Mouse (Mus musculus): ENCODE data around the gene Mboat2. TPM values are rescaled to one million over a fixed set of nuclear protein-coding genes. Genes with fewer than 3 reads are reported as not detected.

Mboat2 gene
- polyA plus RNA-seq, 1 experiment from 2014 or later, result 79.2 TPM

DNA sequence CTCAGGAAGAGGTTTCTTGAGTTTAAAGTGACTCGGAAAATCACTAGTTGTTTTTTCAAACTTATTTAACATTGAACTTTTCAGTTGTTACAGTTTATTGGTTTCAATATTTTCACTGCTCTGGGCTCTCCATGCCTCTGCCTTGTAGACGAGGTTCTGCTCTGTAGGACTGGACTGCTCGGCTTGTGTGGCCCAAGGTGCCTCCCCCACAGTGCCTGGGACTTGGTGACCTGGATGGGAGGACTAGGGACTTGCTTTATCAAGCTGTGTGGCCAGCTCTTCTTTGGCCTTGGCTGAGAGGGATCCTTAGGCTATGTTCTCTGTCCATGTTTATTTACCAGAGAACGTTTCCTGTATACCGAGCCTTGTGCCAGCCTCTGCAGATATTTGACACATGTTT lies 17.4 kb downstream of the Mboat2 start:
- no peak overlapping the region for H3K4me2 ChIP-seq (replicated peaks)
- H3K9ac ChIP-seq, result no peak overlapping the region
- no peaks in the 10 kb centered on the region for H3K36me3 ChIP-seq (replicated peaks; ENCODE audit: control insufficient read depth, insufficient read depth)
- H3K27ac ChIP-seq, result no peak overlapping the region
- H3K4me1 ChIP-seq (replicated peaks; ENCODE audit: control insufficient read depth, insufficient read depth, low read length), result peaks cover 10% of the 10 kb centered on the region; the same call in 1 of the 2 replicates
- no peak overlapping the region for H3K4me3 ChIP-seq (replicated peaks; ENCODE audit: low read length)
- 89% methylated on average over 5 of the region's 5 CpGs for WGBS
- DNase-seq (ENCODE audit: low spot score) (no peak), ATAC-seq (ENCODE audit: low FRiP score) (no peak)
- H3K27me3 ChIP-seq (ENCODE audit: control insufficient read depth, insufficient read depth, low read length), result no peaks in the 10 kb centered on the region
- no peaks in the 10 kb centered on the region for H3K9me3 ChIP-seq (ENCODE audit: control insufficient read depth, low read length)

- Histone ChIP-seq H3K4me3 (replicated peaks; ENCODE audit: low read length) (no peak overlapping the region), H3K36me3 (replicated peaks; ENCODE audit: control insufficient read depth, insufficient read depth) (no peaks in the 10 kb centered on the region), H3K4me2 (replicated peaks) (no peak overlapping the region), H3K27me3 (ENCODE audit: control insufficient read depth, insufficient read depth, low read length) (no peaks in the 10 kb centered on the region), H3K9ac (no peak overlapping the region), H3K4me1 (replicated peaks; ENCODE audit: control insufficient read depth, insufficient read depth, low read length) (no peaks in the 10 kb centered on the region; the same call in 1 of the 2 replicates), H3K9me3 (ENCODE audit: control insufficient read depth, low read length) (no peaks in the 10 kb centered on the region), H3K27ac (no peak overlapping the region)
- no peak for DNase-seq (ENCODE audit: low spot score)
- 91% methylated on average over 5 of the region's 5 CpGs for WGBS
- no peak for ATAC-seq (ENCODE audit: low FRiP score)
These were observed 26.7 kb downstream of the Mboat2 start for GRCm38 (mm10) chr12:24857354-24857753.

DNA sequence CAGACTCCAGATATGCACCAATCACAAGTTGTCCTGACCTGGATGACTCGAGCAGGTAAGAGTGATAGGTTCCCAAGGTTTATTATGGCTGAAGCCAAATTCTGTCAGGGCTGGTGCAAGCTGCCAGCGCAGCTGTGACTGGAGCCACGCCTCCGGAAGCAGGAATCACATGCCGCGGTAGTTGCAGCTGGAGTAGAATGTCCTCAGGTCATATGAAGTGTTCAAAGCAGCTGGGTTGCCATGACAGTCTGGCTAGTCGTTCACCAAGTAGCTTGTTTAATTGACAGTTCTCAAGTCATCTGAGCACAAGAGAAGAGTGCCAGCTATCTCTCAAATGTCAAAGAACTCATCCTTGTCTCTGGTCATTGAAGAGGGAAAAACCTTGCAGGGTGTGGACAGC lies 28.7 kb downstream of the Mboat2 start:
- DNase-seq (ENCODE audit: low spot score) (no peak), ATAC-seq (ENCODE audit: low FRiP score) (no peak)
- Histone ChIP-seq H3K27ac (no peak overlapping the region), H3K36me3 (replicated peaks; ENCODE audit: control insufficient read depth, insufficient read depth) (no peaks in the 10 kb centered on the region), H3K4me1 (replicated peaks; ENCODE audit: control insufficient read depth, insufficient read depth, low read length) (peaks cover 6% of the 10 kb centered on the region; the same call in 1 of the 2 replicates), H3K27me3 (ENCODE audit: control insufficient read depth, insufficient read depth, low read length) (no peaks in the 10 kb centered on the region), H3K4me3 (replicated peaks; ENCODE audit: low read length) (no peak overlapping the region), H3K4me2 (replicated peaks) (no peak overlapping the region), H3K9me3 (ENCODE audit: control insufficient read depth, low read length) (no peaks in the 10 kb centered on the region), H3K9ac (no peak overlapping the region)
- 69% methylated on average over 7 of the region's 7 CpGs for WGBS

DNA sequence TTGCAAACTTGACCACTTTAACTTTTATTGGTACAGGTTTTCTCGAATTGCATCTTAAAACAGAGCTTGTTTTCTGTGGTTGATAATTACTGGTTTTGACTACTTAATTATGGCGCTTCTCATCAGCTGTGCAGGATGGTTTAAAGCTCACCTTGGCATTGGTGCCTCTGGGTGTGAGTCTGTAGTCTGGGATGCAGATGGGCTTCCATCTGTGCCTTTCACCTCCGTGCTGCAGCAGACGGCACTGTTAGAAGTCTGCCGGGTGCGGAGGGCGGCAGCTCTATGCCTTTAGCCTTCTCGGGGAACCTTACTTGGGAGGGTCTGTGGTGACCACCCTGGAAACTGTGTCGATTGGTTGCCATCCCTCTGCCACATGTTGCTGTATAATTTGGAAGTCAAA lies 29.8 kb downstream of the Mboat2 start:
- DNase-seq (ENCODE audit: low spot score), result no peak
- no peak overlapping the region for H3K4me2 ChIP-seq (replicated peaks)
- WGBS, result 86% methylated on average over 9 of the region's 9 CpGs
- H3K27ac ChIP-seq, result no peak overlapping the region
- H3K27me3 ChIP-seq (ENCODE audit: control insufficient read depth, insufficient read depth, low read length), result no peaks in the 10 kb centered on the region
- no peak for ATAC-seq (ENCODE audit: low FRiP score)
- H3K36me3 ChIP-seq (replicated peaks; ENCODE audit: control insufficient read depth, insufficient read depth), result no peaks in the 10 kb centered on the region
- H3K4me3 ChIP-seq (replicated peaks; ENCODE audit: low read length), result no peak overlapping the region
- H3K9ac ChIP-seq, result no peak overlapping the region
- H3K9me3 ChIP-seq (ENCODE audit: control insufficient read depth, low read length), result no peaks in the 10 kb centered on the region
- peaks cover 15% of the 10 kb centered on the region; the same call in 1 of the 2 replicates for H3K4me1 ChIP-seq (replicated peaks; ENCODE audit: control insufficient read depth, insufficient read depth, low read length)

DNA sequence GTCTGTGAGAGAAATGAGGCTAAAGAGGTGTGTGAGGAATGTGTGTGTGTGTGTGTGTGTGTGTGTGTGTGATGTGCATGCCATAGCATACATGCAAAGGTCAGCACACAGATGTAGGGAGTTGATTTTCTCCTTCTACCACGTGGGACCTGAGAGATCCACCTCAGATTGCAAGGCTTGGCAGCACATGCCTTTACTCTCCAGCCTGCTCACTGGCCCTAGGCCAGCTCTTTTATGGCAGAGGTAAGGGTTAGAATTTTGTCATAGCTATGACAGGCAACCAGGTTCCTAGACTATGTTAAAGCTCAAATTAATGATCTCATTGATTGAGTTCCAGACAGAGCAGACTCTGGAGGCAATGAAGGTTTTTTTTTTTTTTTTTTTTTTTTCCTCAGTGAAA lies 33.1 kb downstream of the Mboat2 start:
- Histone ChIP-seq H3K4me1 (replicated peaks; ENCODE audit: control insufficient read depth, insufficient read depth, low read length) (peaks cover 15% of the 10 kb centered on the region; the same call in 1 of the 2 replicates), H3K9me3 (ENCODE audit: control insufficient read depth, low read length) (no peaks in the 10 kb centered on the region), H3K27ac (no peak overlapping the region), H3K36me3 (replicated peaks; ENCODE audit: control insufficient read depth, insufficient read depth) (no peaks in the 10 kb centered on the region), H3K9ac (no peak overlapping the region), H3K27me3 (ENCODE audit: control insufficient read depth, insufficient read depth, low read length) (no peaks in the 10 kb centered on the region), H3K4me2 (replicated peaks) (no peak overlapping the region), H3K4me3 (replicated peaks; ENCODE audit: low read length) (no peak overlapping the region)
- DNase-seq (ENCODE audit: low spot score), result no peak
- ATAC-seq (ENCODE audit: low FRiP score), result 0 out of 2 replicates have a peak, but pooled peaks have one; percentile 51
- 63% methylated on average over 1 of the region's 1 CpGs for WGBS

- Histone ChIP-seq H3K36me3 (replicated peaks; ENCODE audit: control insufficient read depth, insufficient read depth) (no peaks in the 10 kb centered on the region), H3K4me2 (replicated peaks) (no peak overlapping the region), H3K9ac (no peak overlapping the region), H3K4me1 (replicated peaks; ENCODE audit: control insufficient read depth, insufficient read depth, low read length) (peaks cover 24% of the 10 kb centered on the region; the same call in 1 of the 2 replicates), H3K27ac (no peak overlapping the region), H3K9me3 (ENCODE audit: control insufficient read depth, low read length) (no peaks in the 10 kb centered on the region), H3K27me3 (ENCODE audit: control insufficient read depth, insufficient read depth, low read length) (no peaks in the 10 kb centered on the region), H3K4me3 (replicated peaks; ENCODE audit: low read length) (no peak overlapping the region)
- no peak for ATAC-seq (ENCODE audit: low FRiP score)
- 85% methylated on average over 6 of the region's 6 CpGs for WGBS
- DNase-seq (ENCODE audit: low spot score), result no peak
These were observed 36.0 kb downstream of the Mboat2 start for GRCm38 (mm10) chr12:24866645-24867044.

DNA sequence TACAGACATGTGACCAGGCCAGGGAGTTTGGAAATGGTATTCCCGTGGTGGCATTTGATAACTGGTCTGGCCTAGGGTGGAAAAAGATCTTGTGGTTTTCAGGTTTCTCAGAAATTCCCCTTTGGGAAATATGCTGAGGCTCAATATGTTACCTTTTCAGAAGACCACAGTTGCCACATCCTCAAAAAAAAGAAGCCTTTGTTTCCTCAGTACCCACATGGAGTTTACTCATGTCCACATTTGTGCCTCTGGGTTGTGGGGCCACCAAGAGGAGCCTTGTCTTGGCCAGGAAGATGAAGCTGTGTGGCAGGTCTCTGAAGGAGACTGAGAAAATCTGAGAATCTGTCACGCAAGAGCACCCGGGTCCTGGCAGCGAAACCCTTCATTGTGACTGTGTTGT lies 38.0 kb downstream of the Mboat2 start:
- Histone ChIP-seq H3K4me3 (replicated peaks; ENCODE audit: low read length) (no peak overlapping the region), H3K4me1 (replicated peaks; ENCODE audit: control insufficient read depth, insufficient read depth, low read length) (peaks cover 20% of the 10 kb centered on the region; the same call in 1 of the 2 replicates), H3K4me2 (replicated peaks) (no peak overlapping the region), H3K27ac (no peak overlapping the region), H3K27me3 (ENCODE audit: control insufficient read depth, insufficient read depth, low read length) (no peaks in the 10 kb centered on the region), H3K9ac (no peak overlapping the region), H3K36me3 (replicated peaks; ENCODE audit: control insufficient read depth, insufficient read depth) (no peaks in the 10 kb centered on the region), H3K9me3 (ENCODE audit: control insufficient read depth, low read length) (no peaks in the 10 kb centered on the region)
- DNase-seq (ENCODE audit: low spot score) (no peak), ATAC-seq (ENCODE audit: low FRiP score) (no peak)
- WGBS, result 91% methylated on average over 4 of the region's 4 CpGs

GRCm38 (mm10) chr12:24869231-24869630 lies 38.6 kb downstream of the Mboat2 start:
- no peaks in the 10 kb centered on the region for H3K9me3 ChIP-seq (ENCODE audit: control insufficient read depth, low read length)
- no peak for DNase-seq (ENCODE audit: low spot score)
- no peak overlapping the region for H3K27ac ChIP-seq
- no peaks in the 10 kb centered on the region for H3K36me3 ChIP-seq (replicated peaks; ENCODE audit: control insufficient read depth, insufficient read depth)
- H3K9ac ChIP-seq, result no peak overlapping the region
- no peak for ATAC-seq (ENCODE audit: low FRiP score)
- H3K27me3 ChIP-seq (ENCODE audit: control insufficient read depth, insufficient read depth, low read length), result no peaks in the 10 kb centered on the region
- peaks cover 19% of the 10 kb centered on the region; the same call in 1 of the 2 replicates for H3K4me1 ChIP-seq (replicated peaks; ENCODE audit: control insufficient read depth, insufficient read depth, low read length)
- 91% methylated on average over 5 of the region's 5 CpGs for WGBS
- H3K4me2 ChIP-seq (replicated peaks), result no peak overlapping the region
- no peak overlapping the region for H3K4me3 ChIP-seq (replicated peaks; ENCODE audit: low read length)

DNA sequence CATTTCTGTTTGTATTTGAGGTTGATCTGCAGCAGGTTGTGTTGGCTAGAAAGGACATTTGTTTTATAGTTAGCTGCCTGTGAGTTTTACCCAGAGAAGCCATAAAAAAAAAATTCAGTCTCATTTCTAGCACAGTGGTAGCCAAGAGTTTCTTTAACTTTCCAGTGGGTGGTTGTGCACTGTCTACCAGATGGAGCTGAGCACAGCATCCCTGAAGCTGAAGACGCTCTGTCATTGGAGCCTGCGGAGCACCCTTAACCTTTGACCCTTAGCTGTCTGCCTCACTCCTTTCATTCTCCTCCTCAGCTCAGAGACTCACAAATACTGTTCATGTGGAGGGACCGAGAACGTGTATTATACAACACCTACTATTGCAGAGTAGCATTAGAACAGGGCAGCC lies 40.2 kb downstream of the Mboat2 start:
- Histone ChIP-seq H3K27me3 (ENCODE audit: control insufficient read depth, insufficient read depth, low read length) (no peaks in the 10 kb centered on the region), H3K9me3 (ENCODE audit: control insufficient read depth, low read length) (no peaks in the 10 kb centered on the region), H3K4me2 (replicated peaks) (no peak overlapping the region), H3K27ac (no peak overlapping the region), H3K4me1 (replicated peaks; ENCODE audit: control insufficient read depth, insufficient read depth, low read length) (0 out of 2 replicates have a peak, but pooled peaks cover 9% of the 10 kb centered on the region), H3K4me3 (replicated peaks; ENCODE audit: low read length) (no peak overlapping the region), H3K36me3 (replicated peaks; ENCODE audit: control insufficient read depth, insufficient read depth) (no peaks in the 10 kb centered on the region), H3K9ac (no peak overlapping the region)
- WGBS, result 38% methylated on average over 4 of the region's 4 CpGs
- no peak for ATAC-seq (ENCODE audit: low FRiP score)
- DNase-seq (ENCODE audit: low spot score), result no peak

DNA sequence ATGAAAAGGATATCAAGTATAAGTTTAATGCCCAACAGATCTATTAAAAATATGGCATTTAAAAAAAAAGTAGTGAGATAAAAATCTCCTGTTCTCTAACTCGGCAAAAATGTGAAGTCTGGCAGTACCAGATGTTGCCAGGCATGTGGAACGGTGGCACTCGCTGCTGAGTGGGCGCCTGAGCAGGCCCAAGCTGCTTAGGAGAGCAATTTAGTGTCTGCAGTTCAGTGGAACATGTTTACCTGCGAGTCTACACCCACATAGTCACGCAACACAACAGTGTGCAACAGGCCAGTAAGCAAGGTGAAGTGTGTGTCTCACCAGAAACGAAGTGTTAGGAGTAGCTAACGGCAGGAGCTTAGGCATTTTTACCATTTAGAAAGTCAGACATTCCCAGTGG lies 41.6 kb downstream of the Mboat2 start:
- WGBS, result 88% methylated on average over 8 of the region's 8 CpGs
- ATAC-seq (ENCODE audit: low FRiP score) (no peak), DNase-seq (ENCODE audit: low spot score) (no peak)
- no peak overlapping the region for H3K9ac ChIP-seq
- no peaks in the 10 kb centered on the region for H3K36me3 ChIP-seq (replicated peaks; ENCODE audit: control insufficient read depth, insufficient read depth)
- H3K4me1 ChIP-seq (replicated peaks; ENCODE audit: control insufficient read depth, insufficient read depth, low read length), result 0 out of 2 replicates have a peak, but pooled peaks cover 9% of the 10 kb centered on the region
- peak overlapping the region; percentile 15 for H3K27ac ChIP-seq
- H3K4me2 ChIP-seq (replicated peaks), result no peak overlapping the region
- no peak overlapping the region for H3K4me3 ChIP-seq (replicated peaks; ENCODE audit: low read length)
- no peaks in the 10 kb centered on the region for H3K9me3 ChIP-seq (ENCODE audit: control insufficient read depth, low read length)
- no peaks in the 10 kb centered on the region for H3K27me3 ChIP-seq (ENCODE audit: control insufficient read depth, insufficient read depth, low read length)

All from hindbrain, embryonic 14.5 days (tissue).